Mouse (Mus musculus) yolk sac, embryonic 10.5 days (tissue): ENCODE results near the gene Srrm2.

Experiments used
- DNase-seq: peaks from one replicate; pipeline ENCODE4 v3.0.0-alpha.2; 2017; ENCODE audit warnings: low spot score

The Srrm2 gene

DNA sequence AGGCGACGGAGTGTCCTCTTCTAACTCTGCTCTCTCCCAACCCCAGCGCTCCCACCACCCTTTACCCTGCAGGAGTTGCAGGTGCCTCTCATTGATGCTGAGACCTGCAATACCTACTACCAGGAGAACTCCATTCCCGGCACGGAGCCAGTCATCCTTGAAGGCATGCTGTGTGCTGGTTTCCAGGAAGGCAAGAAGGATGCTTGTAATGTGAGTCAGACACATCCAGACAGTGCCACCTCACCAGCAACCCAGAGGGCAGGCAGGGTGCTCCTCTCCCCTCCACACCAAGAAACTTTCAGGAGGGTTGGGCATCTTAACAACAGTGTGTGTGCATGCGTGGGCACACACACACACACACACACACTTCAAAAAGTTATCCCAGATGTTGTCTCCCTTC lies 66.9 kb downstream of the Srrm2 start:
- no peak for DNase-seq

DNA sequence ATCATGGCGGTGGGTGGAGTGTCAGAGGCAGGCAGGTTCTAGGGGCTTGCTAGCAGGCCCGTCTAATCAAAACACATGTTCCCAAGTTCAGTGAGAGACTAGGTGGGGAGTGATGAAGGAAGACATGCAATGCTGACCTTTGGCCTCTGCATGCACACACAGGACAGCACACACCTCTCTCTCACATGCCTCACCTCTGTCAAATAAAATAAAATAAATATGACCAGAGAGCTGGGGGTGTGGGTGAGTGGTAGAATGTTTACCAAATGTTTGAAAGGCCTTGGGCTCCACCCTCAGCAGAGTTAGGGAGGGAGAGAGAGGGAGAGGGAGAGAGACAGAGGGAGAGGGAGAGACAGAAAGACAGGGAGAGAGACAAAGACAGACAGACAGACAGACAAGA lies 67.6 kb downstream of the Srrm2 start:
- DNase-seq = no peak

DNA sequence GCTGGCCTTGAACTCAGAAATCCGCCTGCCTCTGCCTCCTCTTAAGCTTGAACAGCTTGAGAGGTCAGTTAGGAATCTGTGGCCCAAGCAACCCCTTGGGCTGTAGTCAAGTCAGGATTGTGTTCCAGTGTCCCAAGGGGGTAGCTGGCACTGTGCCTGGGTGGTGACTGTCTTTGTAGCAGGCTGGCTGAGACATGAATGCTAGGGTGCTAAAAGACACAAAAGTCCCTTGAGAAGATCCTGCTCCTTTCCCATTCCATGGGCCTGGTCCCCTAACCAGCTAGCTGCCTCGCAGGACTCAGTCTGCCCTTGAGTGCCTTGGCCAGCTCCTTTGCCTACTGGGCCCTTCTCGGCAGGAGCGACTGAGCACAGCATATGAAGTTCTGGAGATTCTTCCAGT lies 72.6 kb downstream of the Srrm2 start:
- no peak for DNase-seq

GRCm38 (mm10) chr17:23867756-23868155 lies 77.4 kb downstream of the Srrm2 start, which contains the start of gene Prss21:
Gene Prss21, plus strand, starts transcription at chr17:23868056.
- DNase-seq = no peak

GRCm38 (mm10) chr17:23868513-23868912 lies 78.2 kb downstream of the Srrm2 start:
- DNase-seq = no peak
